Mouse (Mus musculus): ENCODE results near the gene Itpka. TPM values are rescaled to one million over a fixed set of nuclear protein-coding genes. Genes with fewer than 3 reads are reported as not detected.

Gene Itpka
- polyA plus RNA-seq, 1 experiment: 2.0 TPM

DNA sequence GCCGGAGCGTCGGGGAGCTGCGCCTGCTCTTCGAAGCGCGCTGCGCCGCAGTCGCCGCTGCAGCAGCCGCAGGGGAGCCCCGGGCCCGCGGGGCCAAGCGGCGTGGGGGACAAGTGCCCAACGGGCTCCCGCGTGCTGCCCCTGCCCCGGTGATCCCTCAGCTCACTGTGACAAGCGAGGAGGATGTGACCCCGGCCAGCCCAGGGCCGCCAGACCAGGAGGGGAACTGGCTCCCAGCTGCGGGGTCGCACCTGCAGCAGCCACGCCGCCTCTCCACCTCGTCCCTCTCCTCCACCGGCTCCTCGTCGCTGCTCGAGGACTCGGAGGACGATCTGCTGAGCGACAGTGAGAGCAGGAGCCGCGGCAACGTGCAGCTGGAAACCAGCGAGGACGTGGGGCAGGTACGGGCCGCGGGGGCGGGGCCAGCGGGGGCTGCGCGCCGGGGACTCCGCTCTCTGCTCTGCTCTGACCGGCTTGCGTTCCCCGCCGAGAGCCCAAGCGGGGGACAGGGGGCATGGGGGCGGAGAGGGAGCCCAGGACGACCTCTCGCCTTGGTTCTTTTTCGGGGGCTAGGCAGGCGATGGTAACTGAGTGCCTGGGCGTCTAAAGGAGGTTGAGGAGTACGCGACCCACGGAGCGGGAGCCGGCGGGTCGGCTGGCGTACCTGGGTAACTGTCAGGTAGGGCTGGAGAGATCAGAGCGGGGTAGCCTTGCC, 481 bp downstream of the Itpka start:
- Histone ChIP-seq H3K4me3 (ENCODE audit: insufficient read depth, low read depth, low read length) (peak overlapping the region; percentile 76), H3K36me3 (ENCODE audit: control insufficient read depth, insufficient read depth, low read length) (no peaks in the 10 kb centered on the region), H3K27me3 (replicated peaks; ENCODE audit: control insufficient read depth, insufficient read depth, low read length) (no peaks in the 10 kb centered on the region), H3K4me1 (ENCODE audit: control insufficient read depth, insufficient read depth, low read length) (no peaks in the 10 kb centered on the region), H3K27ac (ENCODE audit: insufficient read depth, low read depth, low read length) (no peak overlapping the region)
- peak; percentile 34 for DNase-seq
- under 1% methylated on average over 64 of the region's 70 CpGs for WGBS
- TF ChIP-seq POLR2A (IDR thresholded peaks at IDR 0.05; ENCODE audit: low read depth, low read length): no peak
- no peak for TF ChIP-seq CTCF (conservative IDR thresholded peaks at IDR 0.05; ENCODE audit: insufficient read depth, insufficient read length, low read depth, low read length)

DNA sequence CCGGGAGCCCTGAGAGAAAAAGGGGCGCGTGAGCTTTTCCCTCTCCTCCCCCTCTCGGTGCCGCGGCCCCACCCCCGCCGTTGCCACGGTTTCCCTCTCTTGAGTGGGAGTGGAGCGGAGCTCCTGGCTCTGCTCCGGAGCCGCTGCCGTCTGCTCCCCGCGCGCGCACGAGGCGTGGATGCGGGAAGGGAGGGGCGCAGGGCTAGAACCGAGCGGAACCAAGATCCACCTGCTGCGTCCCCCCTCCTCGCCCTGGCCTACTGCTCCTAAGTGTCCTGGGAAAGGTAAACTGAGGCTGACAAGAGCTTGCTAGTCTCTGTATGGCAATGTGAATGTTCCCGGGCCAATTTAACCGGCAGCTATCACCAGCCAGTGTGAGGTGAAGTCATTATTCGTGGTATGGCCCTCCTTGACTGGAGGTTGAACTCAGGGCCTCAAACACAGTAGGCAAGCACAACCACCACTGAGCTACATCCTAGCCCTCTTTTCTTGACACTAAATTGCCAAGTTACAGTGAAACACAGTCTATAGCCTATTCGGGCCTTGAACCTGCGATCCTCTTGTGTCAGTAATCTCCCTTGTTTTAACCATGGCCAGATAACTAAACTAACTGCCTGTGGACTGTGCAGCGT, 1.2 kb downstream of the Itpka start:
- WGBS: 18% methylated on average over 31 of the region's 31 CpGs
- no peaks in the 10 kb centered on the region for H3K4me1 ChIP-seq (ENCODE audit: control insufficient read depth, insufficient read depth, low read length)
- DNase-seq: no peak
- no peak overlapping the region for H3K27ac ChIP-seq (ENCODE audit: insufficient read depth, low read depth, low read length)
- TF ChIP-seq POLR2A (IDR thresholded peaks at IDR 0.05; ENCODE audit: low read depth, low read length): no peak
- no peak for TF ChIP-seq CTCF (conservative IDR thresholded peaks at IDR 0.05; ENCODE audit: insufficient read depth, insufficient read length, low read depth, low read length)
- H3K36me3 ChIP-seq (ENCODE audit: control insufficient read depth, insufficient read depth, low read length): no peaks in the 10 kb centered on the region
- H3K27me3 ChIP-seq (replicated peaks; ENCODE audit: control insufficient read depth, insufficient read depth, low read length): no peaks in the 10 kb centered on the region
- peak overlapping the region; percentile 76 for H3K4me3 ChIP-seq (ENCODE audit: insufficient read depth, low read depth, low read length)

DNA sequence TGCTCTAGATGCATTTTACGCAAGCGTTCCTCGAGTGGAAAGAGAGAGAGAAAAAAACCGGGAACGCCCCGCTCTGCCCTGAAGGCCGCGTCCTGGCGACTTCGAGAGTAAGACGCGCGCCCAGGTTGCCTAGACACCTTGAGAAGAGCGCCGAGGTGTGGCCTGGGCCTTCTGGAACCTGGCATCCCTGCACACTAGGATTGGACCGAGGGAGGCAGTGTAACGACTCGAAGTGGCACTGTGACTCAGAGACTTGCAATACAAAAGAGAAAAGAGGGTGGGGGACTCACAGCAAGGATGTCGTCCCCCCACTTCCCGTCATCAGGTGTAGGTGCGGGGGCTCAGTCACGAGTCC, 1.6 kb downstream of the Itpka start:
- H3K27me3 ChIP-seq (replicated peaks; ENCODE audit: control insufficient read depth, insufficient read depth, low read length): no peaks in the 10 kb centered on the region
- DNase-seq: no peak
- no peaks in the 10 kb centered on the region for H3K4me1 ChIP-seq (ENCODE audit: control insufficient read depth, insufficient read depth, low read length)
- WGBS: 35% methylated on average over 22 of the region's 22 CpGs
- TF ChIP-seq CTCF (conservative IDR thresholded peaks at IDR 0.05; ENCODE audit: insufficient read depth, insufficient read length, low read depth, low read length) (no peak), POLR2A (IDR thresholded peaks at IDR 0.05; ENCODE audit: low read depth, low read length) (no peak)
- no peaks in the 10 kb centered on the region for H3K36me3 ChIP-seq (ENCODE audit: control insufficient read depth, insufficient read depth, low read length)
- no peak overlapping the region for H3K27ac ChIP-seq (ENCODE audit: insufficient read depth, low read depth, low read length)
- H3K4me3 ChIP-seq (ENCODE audit: insufficient read depth, low read depth, low read length): no peak overlapping the region

DNA sequence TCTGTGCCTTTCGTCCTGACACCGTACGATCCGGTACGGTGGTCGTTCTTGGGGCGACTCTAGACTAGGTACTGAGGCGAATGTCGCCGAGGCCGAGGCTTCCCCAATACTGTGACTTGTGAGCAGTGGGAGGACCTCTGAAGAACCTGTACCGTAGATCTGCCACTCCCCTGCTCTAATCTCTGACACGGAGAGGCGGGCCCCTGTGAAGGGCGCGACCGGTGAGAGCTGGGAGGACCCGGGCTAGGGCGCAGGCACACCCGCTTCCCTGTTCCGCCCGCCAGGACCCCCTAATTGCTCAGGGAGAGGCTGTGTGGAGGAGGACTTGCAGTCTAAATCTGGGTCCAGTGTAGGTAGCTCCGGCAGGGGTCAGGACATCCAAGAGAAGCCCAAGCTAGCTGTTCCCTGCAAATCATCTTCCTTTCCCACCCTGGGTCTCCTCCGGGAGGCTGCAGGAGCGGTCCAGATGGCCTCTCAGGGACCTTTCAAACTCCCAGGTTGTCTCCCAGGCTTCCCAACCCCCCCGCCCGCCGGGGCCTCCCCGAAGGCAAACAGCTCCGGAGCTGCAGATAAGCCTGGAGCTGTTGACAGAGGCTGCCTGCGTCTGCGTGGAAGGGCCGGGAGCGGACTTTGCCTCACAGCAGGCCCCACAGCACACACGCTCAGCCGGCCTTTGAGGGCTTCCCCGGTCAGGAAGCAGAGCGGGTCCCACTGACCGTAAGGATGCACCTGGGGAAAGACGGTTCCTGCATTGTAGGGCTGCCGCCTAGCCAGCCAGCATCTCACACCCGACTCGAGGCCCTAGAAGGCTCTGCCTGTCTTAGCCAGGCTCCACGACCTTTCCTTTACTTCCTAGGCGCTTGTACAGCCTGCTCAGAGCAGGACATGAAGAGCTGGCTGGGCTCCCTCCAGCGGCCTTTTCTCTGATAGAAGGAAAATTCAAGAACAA, 2.3 kb downstream of the Itpka start:
- Histone ChIP-seq H3K27me3 (replicated peaks; ENCODE audit: control insufficient read depth, insufficient read depth, low read length) (no peaks in the 10 kb centered on the region), H3K27ac (ENCODE audit: insufficient read depth, low read depth, low read length) (no peak overlapping the region), H3K4me1 (ENCODE audit: control insufficient read depth, insufficient read depth, low read length) (no peaks in the 10 kb centered on the region), H3K36me3 (ENCODE audit: control insufficient read depth, insufficient read depth, low read length) (no peaks in the 10 kb centered on the region), H3K4me3 (ENCODE audit: insufficient read depth, low read depth, low read length) (no peak overlapping the region)
- WGBS: 28% methylated on average over 46 of the region's 46 CpGs
- TF ChIP-seq POLR2A (IDR thresholded peaks at IDR 0.05; ENCODE audit: low read depth, low read length) (no peak), CTCF (conservative IDR thresholded peaks at IDR 0.05; ENCODE audit: insufficient read depth, insufficient read length, low read depth, low read length) (0 out of 2 replicates have a peak, but pooled peaks have one; percentile 7)
- DNase-seq: peak; percentile 43

DNA sequence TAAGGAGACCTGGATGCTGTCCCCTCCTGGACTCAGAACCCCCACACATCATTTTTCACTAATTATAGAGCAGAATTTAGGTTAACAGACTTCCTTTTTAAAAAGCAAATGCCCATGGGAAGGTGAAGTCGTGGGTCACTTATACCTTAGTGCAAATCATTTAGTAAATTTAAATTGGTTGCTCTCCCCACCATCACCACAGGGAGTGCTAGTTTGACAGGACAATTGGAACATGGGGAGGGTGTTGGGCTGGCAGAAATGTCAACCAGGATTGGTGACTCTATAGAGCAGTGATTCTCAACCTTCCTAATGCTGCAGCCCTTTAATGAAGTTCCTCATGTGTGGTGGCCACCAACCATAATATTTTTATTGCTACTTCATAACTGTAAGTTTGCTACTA, 3.1 kb downstream of the Itpka start:
- peak; percentile 30 for DNase-seq
- no peaks in the 10 kb centered on the region for H3K4me1 ChIP-seq (ENCODE audit: control insufficient read depth, insufficient read depth, low read length)
- H3K36me3 ChIP-seq (ENCODE audit: control insufficient read depth, insufficient read depth, low read length): no peaks in the 10 kb centered on the region
- no peak overlapping the region for H3K27ac ChIP-seq (ENCODE audit: insufficient read depth, low read depth, low read length)
- WGBS: 28% methylated on average over 1 of the region's 1 CpGs
- no peak overlapping the region for H3K4me3 ChIP-seq (ENCODE audit: insufficient read depth, low read depth, low read length)
- peak; percentile 43 for TF ChIP-seq CTCF (conservative IDR thresholded peaks at IDR 0.05; ENCODE audit: insufficient read depth, insufficient read length, low read depth, low read length)
- TF ChIP-seq POLR2A (IDR thresholded peaks at IDR 0.05; ENCODE audit: low read depth, low read length): no peak
- H3K27me3 ChIP-seq (replicated peaks; ENCODE audit: control insufficient read depth, insufficient read depth, low read length): no peaks in the 10 kb centered on the region

DNA sequence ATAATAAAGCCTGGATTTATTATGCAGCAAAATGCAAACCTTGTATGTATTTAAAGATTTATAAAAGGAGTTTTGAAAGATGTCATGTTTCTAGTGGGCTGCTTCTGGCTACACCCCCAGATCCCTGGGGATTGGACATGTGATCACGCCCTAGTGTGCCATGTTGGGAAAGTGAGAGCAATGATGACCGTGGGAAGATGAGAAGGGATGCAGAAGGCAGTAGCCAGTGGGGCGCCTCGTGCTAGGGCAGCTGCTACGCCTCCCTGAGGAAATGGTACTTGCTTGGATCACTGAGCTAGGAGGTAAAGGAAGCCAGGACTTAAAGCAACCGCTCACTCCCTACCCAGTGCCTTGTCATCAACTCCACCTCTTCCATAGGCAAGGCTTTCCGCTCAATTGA, 5.4 kb downstream of the Itpka start:
- H3K27me3 ChIP-seq (replicated peaks; ENCODE audit: control insufficient read depth, insufficient read depth, low read length): no peaks in the 10 kb centered on the region
- no peak for DNase-seq
- no peaks in the 10 kb centered on the region for H3K36me3 ChIP-seq (ENCODE audit: control insufficient read depth, insufficient read depth, low read length)
- H3K4me3 ChIP-seq (ENCODE audit: insufficient read depth, low read depth, low read length): no peak overlapping the region
- WGBS: 75% methylated on average over 7 of the region's 7 CpGs
- no peaks in the 10 kb centered on the region for H3K4me1 ChIP-seq (ENCODE audit: control insufficient read depth, insufficient read depth, low read length)
- H3K27ac ChIP-seq (ENCODE audit: insufficient read depth, low read depth, low read length): no peak overlapping the region
- TF ChIP-seq POLR2A (IDR thresholded peaks at IDR 0.05; ENCODE audit: low read depth, low read length) (no peak), CTCF (conservative IDR thresholded peaks at IDR 0.05; ENCODE audit: insufficient read depth, insufficient read length, low read depth, low read length) (no peak)

DNA sequence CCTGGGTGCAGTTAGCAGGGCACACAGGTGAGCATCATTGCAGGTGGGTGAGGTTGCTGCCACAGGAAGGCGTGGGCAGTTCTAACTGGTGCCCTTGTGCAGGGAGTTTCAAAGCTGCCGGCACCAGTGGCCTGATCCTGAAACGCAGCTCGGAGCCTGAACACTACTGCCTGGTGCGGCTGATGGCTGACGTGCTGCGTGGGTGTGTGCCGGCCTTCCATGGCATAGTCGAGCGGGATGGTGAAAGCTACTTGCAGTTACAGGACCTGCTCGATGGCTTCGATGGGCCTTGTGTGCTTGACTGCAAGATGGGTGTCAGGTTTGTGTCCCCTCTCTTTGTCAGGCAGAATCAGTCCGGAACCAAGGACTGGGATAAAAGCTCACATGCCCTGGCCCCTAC, 7.1 kb downstream of the Itpka start:
- no peaks in the 10 kb centered on the region for H3K27me3 ChIP-seq (replicated peaks; ENCODE audit: control insufficient read depth, insufficient read depth, low read length)
- TF ChIP-seq CTCF (conservative IDR thresholded peaks at IDR 0.05; ENCODE audit: insufficient read depth, insufficient read length, low read depth, low read length): no peak
- TF ChIP-seq POLR2A (IDR thresholded peaks at IDR 0.05; ENCODE audit: low read depth, low read length): no peak
- 66% methylated on average over 13 of the region's 13 CpGs for WGBS

More for the DNA sequence above, 7.1 kb downstream of the Itpka start:
- Histone ChIP-seq H3K4me1 (ENCODE audit: control insufficient read depth, insufficient read depth, low read length) (no peaks in the 10 kb centered on the region), H3K27ac (ENCODE audit: insufficient read depth, low read depth, low read length) (no peak overlapping the region), H3K4me3 (ENCODE audit: insufficient read depth, low read depth, low read length) (no peak overlapping the region), H3K36me3 (ENCODE audit: control insufficient read depth, insufficient read depth, low read length) (no peaks in the 10 kb centered on the region)
- no peak for DNase-seq
